Mouse (Mus musculus): ENCODE data around the gene Ntng1.

Gene Ntng1

GRCm38 (mm10) chr3:110143206-110144061, at the start of gene Ntng1:
Gene Ntng1, minus strand, starts transcription at chr3:110144011.
- Histone ChIP-seq H3K4me1 (replicated peaks; ENCODE audit: low read depth, low read length) (peaks cover 11% of the 10 kb centered on the region), H3K4me3 (replicated peaks; ENCODE audit: low read length) (peak within 1 kb of the TSS; percentile 81), H3K9me3 (ENCODE audit: low read length) (no peaks in the 10 kb centered on the region), H3K27me3 (ENCODE audit: insufficient read depth, low read length) (peaks cover 48% of the 10 kb centered on the region), H3K36me3 (ENCODE audit: insufficient read depth, low read length) (no peaks in the 10 kb centered on the region)
- TF ChIP-seq NANOG (IDR thresholded peaks at IDR 0.05; ENCODE audit: borderline replicate concordance, low read length) (no peak), CTCF (conservative IDR thresholded peaks at IDR 0.05; ENCODE audit: low read length) (no peak), POU5F1 (IDR thresholded peaks at IDR 0.05; ENCODE audit: borderline replicate concordance, low read length) (no peak)

- Histone ChIP-seq H3K27me3 (ENCODE audit: insufficient read depth, low read length) (no peaks in the 10 kb centered on the region), H3K36me3 (ENCODE audit: insufficient read depth, low read length) (no peaks in the 10 kb centered on the region), H3K4me3 (replicated peaks; ENCODE audit: low read length) (no peak overlapping the region), H3K4me1 (replicated peaks; ENCODE audit: low read depth, low read length) (no peaks in the 10 kb centered on the region), H3K9me3 (ENCODE audit: low read length) (no peaks in the 10 kb centered on the region)
- TF ChIP-seq CTCF (conservative IDR thresholded peaks at IDR 0.05; ENCODE audit: low read length) (no peak), POU5F1 (IDR thresholded peaks at IDR 0.05; ENCODE audit: borderline replicate concordance, low read length) (no peak), NANOG (IDR thresholded peaks at IDR 0.05; ENCODE audit: borderline replicate concordance, low read length) (no peak)
Observed at GRCm38 (mm10) chr3:110187401-110187948, 43.7 kb upstream of the Ntng1 start.

- peaks cover 20% of the 10 kb centered on the region for H3K27me3 ChIP-seq (ENCODE audit: insufficient read depth, low read length)
- H3K4me1 ChIP-seq (replicated peaks; ENCODE audit: low read depth, low read length), result peaks cover 3% of the 10 kb centered on the region
- no peaks in the 10 kb centered on the region for H3K36me3 ChIP-seq (ENCODE audit: insufficient read depth, low read length)
- TF ChIP-seq CTCF (conservative IDR thresholded peaks at IDR 0.05; ENCODE audit: low read length), result no peak
- no peak for TF ChIP-seq POU5F1 (IDR thresholded peaks at IDR 0.05; ENCODE audit: borderline replicate concordance, low read length)
- no peak for TF ChIP-seq NANOG (IDR thresholded peaks at IDR 0.05; ENCODE audit: borderline replicate concordance, low read length)
- no peak overlapping the region for H3K4me3 ChIP-seq (replicated peaks; ENCODE audit: low read length)
- H3K9me3 ChIP-seq (ENCODE audit: low read length), result no peaks in the 10 kb centered on the region
Observed at GRCm38 (mm10) chr3:110149089-110149488, 5.3 kb upstream of the Ntng1 start.

GRCm38 (mm10) chr3:110144301-110145055, 667 bp upstream of the Ntng1 start:
- peak overlapping the region; percentile 81; the same call in 1 of the 2 replicates for H3K4me3 ChIP-seq (replicated peaks; ENCODE audit: low read length)
- no peaks in the 10 kb centered on the region for H3K36me3 ChIP-seq (ENCODE audit: insufficient read depth, low read length)
- TF ChIP-seq NANOG (IDR thresholded peaks at IDR 0.05; ENCODE audit: borderline replicate concordance, low read length), result no peak
- no peak for TF ChIP-seq POU5F1 (IDR thresholded peaks at IDR 0.05; ENCODE audit: borderline replicate concordance, low read length)
- no peak for TF ChIP-seq CTCF (conservative IDR thresholded peaks at IDR 0.05; ENCODE audit: low read length)
- peaks cover 11% of the 10 kb centered on the region for H3K4me1 ChIP-seq (replicated peaks; ENCODE audit: low read depth, low read length)
- H3K9me3 ChIP-seq (ENCODE audit: low read length), result no peaks in the 10 kb centered on the region
- H3K27me3 ChIP-seq (ENCODE audit: insufficient read depth, low read length), result peaks cover 48% of the 10 kb centered on the region

GRCm38 (mm10) chr3:110142314-110143205, 1.3 kb downstream of the Ntng1 start:
- H3K4me3 ChIP-seq (replicated peaks; ENCODE audit: low read length), result peak overlapping the region; percentile 81
- H3K9me3 ChIP-seq (ENCODE audit: low read length), result no peaks in the 10 kb centered on the region
- no peaks in the 10 kb centered on the region for H3K36me3 ChIP-seq (ENCODE audit: insufficient read depth, low read length)
- TF ChIP-seq CTCF (conservative IDR thresholded peaks at IDR 0.05; ENCODE audit: low read length) (no peak), POU5F1 (IDR thresholded peaks at IDR 0.05; ENCODE audit: borderline replicate concordance, low read length) (no peak), NANOG (IDR thresholded peaks at IDR 0.05; ENCODE audit: borderline replicate concordance, low read length) (no peak)
- peaks cover 48% of the 10 kb centered on the region for H3K27me3 ChIP-seq (ENCODE audit: insufficient read depth, low read length)
- H3K4me1 ChIP-seq (replicated peaks; ENCODE audit: low read depth, low read length), result peaks cover 11% of the 10 kb centered on the region

GRCm38 (mm10) chr3:110141351-110142302, 2.2 kb downstream of the Ntng1 start:
- peak overlapping the region; percentile 81 for H3K4me3 ChIP-seq (replicated peaks; ENCODE audit: low read length)
- TF ChIP-seq POU5F1 (IDR thresholded peaks at IDR 0.05; ENCODE audit: borderline replicate concordance, low read length) (no peak), CTCF (conservative IDR thresholded peaks at IDR 0.05; ENCODE audit: low read length) (peak; percentile 68), NANOG (IDR thresholded peaks at IDR 0.05; ENCODE audit: borderline replicate concordance, low read length) (no peak)
- H3K27me3 ChIP-seq (ENCODE audit: insufficient read depth, low read length), result peaks cover 48% of the 10 kb centered on the region
- no peaks in the 10 kb centered on the region for H3K9me3 ChIP-seq (ENCODE audit: low read length)
- no peaks in the 10 kb centered on the region for H3K36me3 ChIP-seq (ENCODE audit: insufficient read depth, low read length)
- H3K4me1 ChIP-seq (replicated peaks; ENCODE audit: low read depth, low read length), result peaks cover 11% of the 10 kb centered on the region

- Histone ChIP-seq H3K4me3 (replicated peaks; ENCODE audit: low read length) (no peak overlapping the region), H3K36me3 (ENCODE audit: insufficient read depth, low read length) (no peaks in the 10 kb centered on the region), H3K27me3 (ENCODE audit: insufficient read depth, low read length) (peaks cover 3% of the 10 kb centered on the region), H3K9me3 (ENCODE audit: low read length) (no peaks in the 10 kb centered on the region), H3K4me1 (replicated peaks; ENCODE audit: low read depth, low read length) (peaks cover 4% of the 10 kb centered on the region; the same call in 1 of the 2 replicates)
- TF ChIP-seq CTCF (conservative IDR thresholded peaks at IDR 0.05; ENCODE audit: low read length) (no peak), POU5F1 (IDR thresholded peaks at IDR 0.05; ENCODE audit: borderline replicate concordance, low read length) (no peak), NANOG (IDR thresholded peaks at IDR 0.05; ENCODE audit: borderline replicate concordance, low read length) (no peak)
Observed at GRCm38 (mm10) chr3:110136115-110136514, 7.7 kb downstream of the Ntng1 start.

All from E14TG2a.4 (cell line).